Mouse (Mus musculus) heart, embryonic 13.5 days (tissue): ENCODE data around the gene Caprin2. TPM values are rescaled to one million over a fixed set of nuclear protein-coding genes. Genes with fewer than 3 reads are reported as not detected.

ENCODE experiments used
- ATAC-seq: fragments of 200-750 bp; cut with Nextera tagmentation; 2 replicates; pipeline ENCODE4 v1.8.0; 2017; ENCODE audit warnings: moderate TSS enrichment; ENCODE audit not compliant: insufficient number of reproducible peaks, low FRiP score, low TSS enrichment; ENCODE audit errors: extremely low read depth
- H3K27ac ChIP-seq: fragments of 300-500 bp; sonication (generic); replicated peaks from 2 replicates; pipeline ENCODE4 v1.5.1; 2015; ENCODE audit warnings: moderate library complexity, mild to moderate bottlenecking, inconsistent platforms
- H3K27me3 ChIP-seq: fragments of 300-500 bp; sonication (generic); replicated peaks from 2 replicates; pipeline ENCODE4 v1.6.1; 2015; ENCODE audit warnings: mild to moderate bottlenecking, inconsistent platforms
- H3K36me3 ChIP-seq: fragments of 300-500 bp; sonication (generic); 2 replicates; pipeline ENCODE4 v1.6.1; 2015; ENCODE audit warnings: mild to moderate bottlenecking, inconsistent platforms
- H3K4me1 ChIP-seq: fragments of 300-500 bp; sonication (generic); 2 replicates; pipeline ENCODE4 v1.6.1; 2015; ENCODE audit warnings: inconsistent platforms
- H3K4me2 ChIP-seq: fragments of 300-500 bp; sonication (generic); 2 replicates; pipeline ENCODE4 v1.6.1; 2015; ENCODE audit warnings: inconsistent platforms, mild to moderate bottlenecking, moderate library complexity
- H3K4me3 ChIP-seq: fragments of 300-500 bp; sonication (generic); 2 replicates; pipeline ENCODE4 v1.5.1; 2015; ENCODE audit warnings: moderate library complexity, mild to moderate bottlenecking, inconsistent platforms
- H3K9ac ChIP-seq: fragments of 300-500 bp; sonication (generic); 2 replicates; pipeline ENCODE4 v1.6.1; 2015; ENCODE audit warnings: inconsistent platforms, mild to moderate bottlenecking, moderate library complexity
- H3K9me3 ChIP-seq: fragments of 300-500 bp; sonication (generic); 2 replicates; pipeline ENCODE4 v1.6.1; 2016; ENCODE audit warnings: inconsistent platforms
- WGBS: fragments of 180-500 bp; shearing (Covaris S2); methylation state at CpG from one replicate; pipeline ENCODE4 v1.1.7; 2015; ENCODE audit warnings: mixed read lengths; 5-methylcytosine and 5-hydroxymethylcytosine counted together
- polyA plus RNA-seq: library from polyadenylated mRNA; unstranded; fragments of >200 nt; fragmentation: Nextera tagmentation; extraction: Ambion mirVana; gene quantifications from 2 replicates; pipeline ENCODE4 v1.2.1, GENCODE M21; 2015

Caprin2 gene
- polyA plus RNA-seq, 1 experiment from 2014 or later, result 11.7 TPM

DNA sequence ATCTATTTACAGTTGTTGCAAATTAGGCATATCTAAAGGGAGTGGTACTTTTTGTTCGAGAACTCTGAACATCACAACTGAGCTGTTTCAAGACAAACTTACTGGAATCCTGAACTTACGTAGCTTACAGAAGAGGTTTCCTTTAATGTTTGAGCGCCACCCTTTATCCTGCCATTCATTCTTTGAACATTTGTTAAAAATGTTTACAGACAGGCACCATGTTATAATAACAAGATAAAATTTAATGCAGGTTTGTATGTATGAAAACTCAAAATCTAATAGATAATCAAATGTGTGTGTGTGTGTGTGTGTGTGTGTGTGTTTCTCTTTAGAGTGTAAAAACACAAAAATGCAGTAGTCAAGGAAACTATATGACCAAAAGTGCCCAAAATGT lies 64.3 kb downstream of the Caprin2 start:
- Histone ChIP-seq H3K27me3 (no peaks in the 10 kb centered on the region), H3K4me3 (peak overlapping the region; percentile 78), H3K4me2 (peak overlapping the region; percentile 94), H3K27ac (0 out of 2 replicates have a peak overlapping the region, but pooled peaks have one; percentile 31), H3K36me3 (no peaks in the 10 kb centered on the region), H3K4me1 (peaks cover 20% of the 10 kb centered on the region), H3K9me3 (peaks cover 4% of the 10 kb centered on the region; the same call in 1 of the 2 replicates), H3K9ac (no peak overlapping the region; the same call in 1 of the 2 replicates)
- no peak for ATAC-seq
- WGBS, result 37% methylated on average over 3 of the region's 3 CpGs

DNA sequence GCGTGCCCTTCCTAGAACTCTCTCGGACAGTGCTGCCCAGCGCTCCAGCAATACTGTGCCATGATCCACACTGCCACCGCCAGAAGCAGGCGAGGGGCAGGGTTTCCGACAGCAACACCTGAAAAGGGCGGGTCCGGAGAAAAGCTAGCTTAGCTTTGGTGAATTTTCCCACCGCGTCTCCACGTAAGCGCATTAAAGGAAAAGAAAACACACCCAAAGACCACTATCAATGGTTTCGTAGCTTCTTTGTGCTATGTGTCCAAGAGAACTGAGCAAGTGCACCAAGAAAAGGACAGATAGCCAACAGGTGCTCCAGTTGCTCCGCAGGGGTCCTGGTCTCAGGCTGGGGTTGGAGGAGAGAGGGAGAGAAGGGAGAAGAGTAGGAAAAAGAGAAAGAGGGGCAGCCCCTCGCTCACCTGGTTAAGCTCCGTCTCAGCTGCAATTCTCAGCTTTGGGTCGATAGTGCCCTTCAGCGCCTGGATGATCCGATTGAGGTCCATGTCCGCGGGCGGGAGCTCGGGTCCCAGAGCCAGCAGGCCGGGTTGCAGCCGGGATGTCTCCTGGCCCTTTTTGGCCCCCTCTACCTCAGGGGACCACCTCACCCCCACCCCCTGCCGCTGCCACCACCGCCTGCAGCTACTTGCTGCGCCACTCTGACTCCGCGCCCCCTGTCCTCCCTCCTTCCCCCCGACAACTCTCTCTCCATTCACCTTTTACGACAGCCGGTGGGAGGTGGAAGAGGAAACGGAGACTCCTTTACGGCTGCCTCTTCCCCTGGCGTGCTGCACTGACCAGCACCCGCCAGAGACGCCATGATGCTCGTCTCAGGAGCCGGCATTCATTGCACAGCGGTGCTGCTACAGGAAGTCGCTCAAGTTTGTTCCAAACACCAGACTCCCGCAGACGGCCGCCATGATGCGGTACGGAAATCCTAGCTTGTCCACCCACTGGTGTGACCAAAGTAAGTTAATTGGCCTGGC lies 65.0 kb downstream of the Caprin2 start, which contains the start of gene Ipo8:
TSS of gene Ipo8 (minus strand) at position 720 of the 980 bp plus-strand sequence.
- Histone ChIP-seq H3K27ac (peak within 1 kb of the TSS; percentile 33), H3K9ac (peak within 1 kb of the TSS; percentile 85), H3K36me3 (no peaks in the 10 kb centered on the region), H3K9me3 (peaks cover 4% of the 10 kb centered on the region; the same call in 1 of the 2 replicates), H3K27me3 (no peaks in the 10 kb centered on the region), H3K4me3 (peak within 1 kb of the TSS; percentile 78), H3K4me1 (peaks cover 20% of the 10 kb centered on the region), H3K4me2 (peak within 1 kb of the TSS; percentile 94)
- peak; percentile 81 for ATAC-seq
- WGBS, result under 1% methylated on average over 46 of the region's 47 CpGs

DNA sequence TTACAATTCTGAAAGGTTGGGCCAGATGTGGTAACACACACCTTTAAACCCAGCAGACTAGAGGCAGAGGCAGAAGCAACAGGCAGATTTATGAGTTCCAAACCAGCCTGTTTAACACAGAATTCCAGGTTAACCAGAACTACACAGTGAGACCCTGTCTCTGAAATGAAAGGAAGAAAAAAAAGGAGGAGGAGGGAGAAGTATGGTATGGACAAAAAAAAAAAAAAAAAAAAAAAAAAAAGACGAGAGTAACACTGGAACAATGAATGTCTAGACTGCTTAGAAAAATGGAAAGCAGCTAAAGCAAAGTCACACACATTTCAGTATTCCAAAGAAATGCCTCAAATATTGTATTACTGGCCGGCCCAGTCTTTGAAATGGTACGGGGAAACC lies 65.7 kb downstream of the Caprin2 start:
- Histone ChIP-seq H3K27ac (peak overlapping the region; percentile 33; the same call in 1 of the 2 replicates), H3K4me2 (peak overlapping the region; percentile 94), H3K9ac (peak overlapping the region; percentile 85), H3K9me3 (peaks cover 4% of the 10 kb centered on the region; the same call in 1 of the 2 replicates), H3K27me3 (no peaks in the 10 kb centered on the region), H3K4me1 (peaks cover 20% of the 10 kb centered on the region), H3K4me3 (peak overlapping the region; percentile 78), H3K36me3 (no peaks in the 10 kb centered on the region)
- WGBS, result 3% methylated on average over 3 of the region's 3 CpGs
- ATAC-seq, result no peak

DNA sequence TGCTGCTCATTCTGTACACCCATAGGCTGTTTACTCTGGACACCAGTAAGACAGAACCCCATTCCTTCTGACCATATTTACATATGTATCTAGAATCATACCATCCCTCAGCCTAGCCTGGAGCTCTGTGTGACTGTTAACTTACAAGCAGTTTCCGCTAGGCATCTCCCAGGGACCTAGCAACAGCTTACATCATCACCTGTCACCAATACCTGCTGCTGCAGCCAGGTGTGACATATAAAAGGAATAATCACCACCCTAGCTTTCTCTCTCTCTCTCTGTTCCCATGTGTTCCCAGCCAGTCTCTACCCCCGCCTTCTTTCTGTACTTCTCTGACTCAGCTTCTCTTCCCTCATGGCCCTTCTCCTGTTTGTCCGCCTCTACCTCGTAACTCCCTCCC lies 69.9 kb downstream of the Caprin2 start:
- Histone ChIP-seq H3K4me1 (peaks cover 15% of the 10 kb centered on the region), H3K27ac (no peak overlapping the region), H3K9ac (no peak overlapping the region), H3K4me3 (no peak overlapping the region), H3K9me3 (no peaks in the 10 kb centered on the region), H3K27me3 (no peaks in the 10 kb centered on the region), H3K4me2 (no peak overlapping the region), H3K36me3 (peaks cover 19% of the 10 kb centered on the region)
- ATAC-seq, result no peak
- WGBS, result 94% methylated on average over 4 of the region's 4 CpGs

DNA sequence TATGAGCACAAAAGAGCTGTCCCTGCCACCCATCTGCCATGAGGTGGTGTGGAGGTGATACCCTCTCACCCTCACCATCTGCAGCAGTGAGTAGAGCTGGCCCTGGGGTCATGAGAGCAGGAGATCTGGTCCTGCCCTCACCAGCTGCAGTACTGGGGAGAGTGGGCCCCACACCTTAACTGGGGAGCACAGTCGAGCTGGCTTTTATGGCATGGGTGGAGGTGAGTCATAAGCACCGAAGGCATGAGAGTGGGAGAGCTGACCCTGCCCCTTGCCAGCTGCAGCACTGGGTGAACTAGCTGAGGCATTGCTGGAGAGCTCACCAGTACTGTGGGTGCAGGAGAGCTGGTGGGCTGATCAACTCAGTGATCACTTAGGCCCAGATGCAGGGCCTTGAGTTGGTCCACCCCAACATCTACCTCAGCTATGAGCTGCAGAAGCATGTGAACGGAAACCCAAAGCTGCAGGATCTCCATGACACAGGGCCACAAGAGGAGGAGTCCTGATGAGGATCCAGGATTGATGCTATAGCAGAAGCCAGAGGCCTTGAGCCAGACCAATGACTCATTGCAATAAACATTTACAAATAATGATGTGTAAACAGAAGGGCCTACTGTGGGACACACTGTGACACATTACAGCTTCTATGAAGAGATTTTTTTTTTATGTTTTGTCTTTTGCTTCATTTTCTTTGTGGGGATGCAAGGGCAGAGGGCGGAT lies 77.3 kb downstream of the Caprin2 start:
- H3K27ac ChIP-seq, result no peak overlapping the region
- H3K36me3 ChIP-seq, result peaks cover 78% of the 10 kb centered on the region
- ATAC-seq, result no peak
- no peak overlapping the region for H3K4me2 ChIP-seq
- 84% methylated on average over 4 of the region's 4 CpGs for WGBS
- no peak overlapping the region for H3K9ac ChIP-seq
- no peak overlapping the region for H3K4me3 ChIP-seq
- H3K9me3 ChIP-seq, result no peaks in the 10 kb centered on the region
- H3K4me1 ChIP-seq, result no peaks in the 10 kb centered on the region
- no peaks in the 10 kb centered on the region for H3K27me3 ChIP-seq

DNA sequence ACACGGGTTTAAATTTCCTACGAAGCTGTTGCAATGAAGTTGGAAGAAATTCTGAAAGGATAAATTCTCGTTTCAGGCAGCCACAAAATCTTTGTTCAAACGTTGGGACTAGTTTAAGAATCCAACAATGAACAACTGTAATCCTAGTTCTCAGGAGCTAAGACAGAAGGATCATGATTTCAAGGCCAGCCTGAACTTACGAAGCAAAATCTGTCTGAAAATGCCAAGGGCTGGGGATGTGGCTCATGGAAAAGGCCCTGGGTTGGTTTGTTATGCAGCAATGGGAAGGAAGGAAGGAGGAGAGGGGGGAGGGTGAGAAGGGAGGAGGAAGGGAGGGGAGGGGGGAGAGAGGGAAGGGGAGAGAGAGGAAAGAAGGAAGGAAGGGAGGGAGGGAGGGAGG lies 79.3 kb downstream of the Caprin2 start:
- Histone ChIP-seq H3K27me3 (no peaks in the 10 kb centered on the region), H3K4me2 (no peak overlapping the region), H3K27ac (no peak overlapping the region), H3K9ac (no peak overlapping the region), H3K9me3 (no peaks in the 10 kb centered on the region), H3K4me1 (no peaks in the 10 kb centered on the region), H3K4me3 (no peak overlapping the region), H3K36me3 (peaks cover 87% of the 10 kb centered on the region)
- no peak for ATAC-seq
- 82% methylated on average over 5 of the region's 5 CpGs for WGBS

DNA sequence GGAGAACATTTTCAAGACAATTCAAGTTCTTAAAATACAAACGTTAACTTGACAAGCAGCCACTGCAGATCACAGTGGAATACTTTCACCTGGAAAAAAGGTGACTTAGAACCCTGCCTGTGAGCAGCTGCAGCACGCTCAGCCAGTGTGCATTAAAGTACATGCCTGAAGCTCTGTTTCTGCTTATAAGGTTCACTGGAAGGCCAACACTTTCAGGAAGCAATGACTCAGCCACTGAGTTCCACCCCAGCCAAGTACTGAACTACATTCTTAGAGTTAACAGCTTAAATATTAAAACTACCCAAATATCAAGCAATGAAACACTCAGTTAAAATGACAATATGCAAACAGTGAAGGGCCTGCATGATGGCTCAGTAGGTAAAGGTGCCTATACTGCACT lies 84.9 kb downstream of the Caprin2 start:
- WGBS, result 77% methylated on average over 2 of the region's 2 CpGs
- ATAC-seq, result no peak

DNA sequence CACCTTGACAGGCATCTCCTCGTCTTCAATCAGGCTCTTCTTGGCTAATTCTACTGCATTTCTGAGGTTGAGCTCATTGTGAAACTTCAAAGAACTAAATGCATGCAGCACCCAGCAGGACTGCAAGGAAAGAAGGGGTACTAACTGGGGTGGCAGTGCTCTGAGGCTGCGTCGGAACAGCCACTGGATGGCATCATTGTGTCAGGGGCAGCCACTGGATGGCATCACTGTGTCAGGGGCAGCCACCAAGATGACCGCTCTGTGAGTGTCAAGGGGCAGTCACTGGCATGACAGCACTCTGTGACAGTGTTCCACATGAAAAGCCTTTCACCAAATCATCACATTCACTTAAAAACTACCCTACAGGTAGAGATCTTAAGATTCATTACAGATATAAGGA lies 96.3 kb downstream of the Caprin2 start:
- H3K4me1 ChIP-seq, result no peaks in the 10 kb centered on the region
- no peak overlapping the region for H3K9ac ChIP-seq
- WGBS, result 83% methylated on average over 4 of the region's 4 CpGs
- no peak overlapping the region for H3K27ac ChIP-seq
- no peak overlapping the region for H3K4me2 ChIP-seq
- no peaks in the 10 kb centered on the region for H3K27me3 ChIP-seq
- H3K9me3 ChIP-seq, result no peaks in the 10 kb centered on the region
- peaks cover 77% of the 10 kb centered on the region for H3K36me3 ChIP-seq
- H3K4me3 ChIP-seq, result no peak overlapping the region
- ATAC-seq, result no peak

More for the DNA sequence above, 84.9 kb downstream of the Caprin2 start:
- H3K27ac ChIP-seq, result no peak overlapping the region
- no peaks in the 10 kb centered on the region for H3K4me1 ChIP-seq
- H3K9ac ChIP-seq, result no peak overlapping the region
- H3K4me2 ChIP-seq, result no peak overlapping the region
- no peaks in the 10 kb centered on the region for H3K27me3 ChIP-seq
- H3K9me3 ChIP-seq, result 0 out of 2 replicates have a peak, but pooled peaks cover 3% of the 10 kb centered on the region
- H3K4me3 ChIP-seq, result no peak overlapping the region
- H3K36me3 ChIP-seq, result peaks cover 86% of the 10 kb centered on the region

DNA sequence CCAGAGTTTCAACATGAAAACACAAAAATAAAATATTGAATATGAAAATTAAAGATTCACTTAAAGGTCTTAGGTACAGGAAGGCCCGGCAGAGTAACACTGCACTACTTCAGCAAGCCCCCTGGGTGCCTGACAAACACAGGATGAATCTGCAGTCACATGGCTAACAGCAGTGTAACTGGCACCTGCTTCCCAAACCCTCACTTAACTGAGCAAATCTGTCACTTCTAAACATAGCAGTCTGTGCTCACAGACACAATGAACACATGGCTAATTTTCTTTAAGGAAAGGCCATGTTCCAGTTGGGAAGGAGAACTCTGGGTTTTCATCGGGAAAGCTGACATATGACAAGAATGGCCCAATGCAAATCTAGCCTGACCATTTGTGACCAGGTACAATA lies 100.9 kb downstream of the Caprin2 start:
- Histone ChIP-seq H3K4me3 (no peak overlapping the region), H3K4me1 (peaks cover under 1% of the 10 kb centered on the region; the same call in 1 of the 2 replicates), H3K36me3 (peaks cover 63% of the 10 kb centered on the region), H3K27ac (no peak overlapping the region), H3K9ac (no peak overlapping the region), H3K4me2 (no peak overlapping the region), H3K27me3 (no peaks in the 10 kb centered on the region), H3K9me3 (no peaks in the 10 kb centered on the region)
- no peak for ATAC-seq
- 80% methylated on average over 2 of the region's 2 CpGs for WGBS
